Mouse (Mus musculus) thymus, postnatal 0 days (tissue): ENCODE measurements around the gene Mplkip. TPM values are rescaled to one million over a fixed set of nuclear protein-coding genes. Genes with fewer than 3 reads are reported as not detected.

Experiments
- microRNA counts: library from miRNA; unstranded; fragments of <30 nt; microRNA quantifications from one replicate; lab custom pipeline; 2015
- microRNA-seq: library from miRNA; unstranded; fragments of <30 nt; microRNA quantifications from one replicate; pipeline ENCODE4, GENCODE M21; 2016; ENCODE audit warnings: borderline number of aligned reads
- polyA plus RNA-seq: library from polyadenylated mRNA; unstranded; fragments of >200 nt; fragmentation: Nextera tagmentation; extraction: Ambion mirVana; gene quantifications from 2 replicates; pipeline ENCODE4 v1.2.1, GENCODE M21; 2015

Gene Mplkip
- polyA plus RNA-seq, 1 experiment from 2014 or later = 87.2 TPM

MicroRNAs within 50 kb of the gene (microRNA counts, 519-probe panel; counts per million panel counts)
- 473 counts per million, percentile 71 among the panel's probes with 10 or more counts for microRNA mmu-miR-466i (lab: Ali Mortazavi, UCI)

Small RNA genes within 50 kb of the gene (microRNA-seq; reads per million reads assigned to microRNA genes)
- not detected for gene Mir466i

Other genes with a start within 250 kb of the Mplkip start
- gene Sugct, start 361 bp downstream of the Mplkip start, polyA plus RNA-seq = 5.8 and 6.0 TPM in 2 replicates
- gene Cdk13, start 109.9 kb downstream of the Mplkip start, polyA plus RNA-seq = 18.5 and 26.6 TPM in 2 replicates
- 84.1 and 85.6 TPM in 2 replicates for gene Rala, start 249.0 kb downstream of the Mplkip start, polyA plus RNA-seq